Comparison of ENCODE assay signal across 10 mouse cellular contexts in genomic region chr12:82468416-82468815, GRCm38 (mm10).
A peak's percentile ranks its signal among the peaks of the same experiment; 100 is the strongest.
DNase-seq lines count a peak whose midpoint lies in the region; ATAC-seq and TF ChIP-seq lines count a peak whose summit lies in the region.
"Had no signal": no experiment of that assay in that cellular context is flagged by ENCODE, and none has a peak within 500 bp of the region (broad histone marks: within the 10 kb centered on the region; RNA-seq: fewer than 3 reads in every experiment).

No protein-coding gene starts in this region.

- H3K4me3 ChIP-seq in lung, adult 2 months (replicated peaks; ENCODE audit: extremely low read depth, low read depth, low read length), result no peak overlapping the region
- H3K4me3 ChIP-seq in brown adipose tissue, adult 24 weeks (ENCODE audit: insufficient read depth, low read depth, low read length), result no peak overlapping the region
- H3K4me3 ChIP-seq in kidney, postnatal 0 days (replicated peaks; ENCODE audit: low read depth, low read length), result no peak overlapping the region
- no peak overlapping the region for H3K4me3 ChIP-seq in stomach, postnatal 0 days (ENCODE audit: low read depth, low read length)
- no peak overlapping the region for H3K4me3 ChIP-seq in midbrain, embryonic 13.5 days (replicated peaks)
- H3K4me3 ChIP-seq: embryonic facial prominence, embryonic 13.5 days; heart, embryonic 15.5 days; lung, embryonic 15.5 days had no signal

- TF ChIP-seq POLR2A in lung, adult 2 months (IDR thresholded peaks at IDR 0.05; ENCODE audit: borderline replicate concordance, extremely low read depth, low read depth, low read length), result no peak

- H3K4me2 ChIP-seq in kidney, postnatal 0 days (ENCODE audit: low read length), result no peak overlapping the region
- no peak overlapping the region for H3K4me2 ChIP-seq in stomach, postnatal 0 days (replicated peaks; ENCODE audit: low read depth)
- no peak overlapping the region for H3K4me2 ChIP-seq in midbrain, embryonic 13.5 days (replicated peaks)
- H3K4me2 ChIP-seq: embryonic facial prominence, embryonic 13.5 days; heart, embryonic 15.5 days; lung, embryonic 15.5 days had no signal

- ATAC-seq in kidney, postnatal 0 days (replicated peaks; ENCODE audit: low FRiP score, low read depth), result no peak
- no peak for ATAC-seq in stomach, postnatal 0 days (ENCODE audit: low FRiP score, low TSS enrichment)
- no peak for ATAC-seq in midbrain, embryonic 13.5 days

- H3K9me3 ChIP-seq in kidney, postnatal 0 days (replicated peaks; ENCODE audit: low read length), result no peaks in the 10 kb centered on the region
- no peaks in the 10 kb centered on the region for H3K9me3 ChIP-seq in stomach, postnatal 0 days (ENCODE audit: control insufficient read depth, low read length)
- H3K9me3 ChIP-seq in midbrain, embryonic 13.5 days, result no peaks in the 10 kb centered on the region
- H3K9me3 ChIP-seq: embryonic facial prominence, embryonic 13.5 days; heart, embryonic 15.5 days; lung, embryonic 15.5 days had no signal

- peak; percentile 52 to 66 for DNase-seq in lung, adult 18-20 months
- DNase-seq in lung, adult 2 months, result no peak
- peak; percentile 63 for DNase-seq in kidney, postnatal 0 days (ENCODE audit: low spot score)
- peak; percentile 37 for DNase-seq in stomach, postnatal 0 days (ENCODE audit: low spot score)
- DNase-seq in embryo, embryonic 10.5 days (ENCODE audit: low spot score), result no peak

- H3K27me3 ChIP-seq in kidney, postnatal 0 days (ENCODE audit: insufficient read depth, low read length), result no peaks in the 10 kb centered on the region
- H3K27me3 ChIP-seq in stomach, postnatal 0 days (ENCODE audit: control insufficient read depth, insufficient read depth, low read length), result no peaks in the 10 kb centered on the region
- no peaks in the 10 kb centered on the region for H3K27me3 ChIP-seq in midbrain, embryonic 13.5 days
- H3K27me3 ChIP-seq: embryonic facial prominence, embryonic 13.5 days; heart, embryonic 15.5 days; lung, embryonic 15.5 days had no signal

- H3K4me1 ChIP-seq in lung, adult 2 months (ENCODE audit: control insufficient read depth, insufficient read depth, low read length), result peaks cover 2% of the 10 kb centered on the region; the same call in 1 of the 2 replicates
- H3K4me1 ChIP-seq in brown adipose tissue, adult 24 weeks (ENCODE audit: control insufficient read depth, insufficient read depth, insufficient read length, low read length), result 0 out of 2 replicates have a peak, but pooled peaks cover 2% of the 10 kb centered on the region
- H3K4me1 ChIP-seq in kidney, postnatal 0 days (replicated peaks; ENCODE audit: insufficient read depth, low read length), result peaks cover 5% of the 10 kb centered on the region; the same call in 1 of the 2 replicates
- no peaks in the 10 kb centered on the region for H3K4me1 ChIP-seq in stomach, postnatal 0 days (replicated peaks; ENCODE audit: control insufficient read depth, insufficient read depth)
- peaks cover 4% of the 10 kb centered on the region; the same call in 1 of the 2 replicates for H3K4me1 ChIP-seq in midbrain, embryonic 13.5 days (replicated peaks)

- H3K9ac ChIP-seq in kidney, postnatal 0 days (ENCODE audit: low read depth, low read length), result no peak overlapping the region
- H3K9ac ChIP-seq in stomach, postnatal 0 days (ENCODE audit: low read length), result no peak overlapping the region
- no peak overlapping the region for H3K9ac ChIP-seq in midbrain, embryonic 13.5 days (replicated peaks)
- H3K9ac ChIP-seq: embryonic facial prominence, embryonic 13.5 days; heart, embryonic 15.5 days; lung, embryonic 15.5 days had no signal

- H3K27ac ChIP-seq in brown adipose tissue, adult 24 weeks (replicated peaks; ENCODE audit: low read depth, low read length), result peak overlapping the region; percentile 48; the same call in 1 of the 2 replicates
- no peak overlapping the region for H3K27ac ChIP-seq in kidney, postnatal 0 days
- no peak overlapping the region for H3K27ac ChIP-seq in stomach, postnatal 0 days (replicated peaks)
- H3K27ac ChIP-seq in midbrain, embryonic 13.5 days, result no peak overlapping the region
- H3K27ac ChIP-seq: embryonic facial prominence, embryonic 13.5 days; heart, embryonic 15.5 days; lung, embryonic 15.5 days had no signal

- TF ChIP-seq CTCF in lung, adult 2 months (IDR thresholded peaks at IDR 0.05; ENCODE audit: insufficient read depth, low read length), result no peak
- TF ChIP-seq CTCF in kidney, postnatal 0 days (IDR thresholded peaks at IDR 0.05; ENCODE audit: low read depth), result no peak
- TF ChIP-seq CTCF in stomach, postnatal 0 days (IDR thresholded peaks at IDR 0.05; ENCODE audit: low read depth), result no peak

- TF ChIP-seq EP300 in stomach, postnatal 0 days (optimal IDR thresholded peaks at IDR 0.05), result no peak

- no peaks in the 10 kb centered on the region for H3K36me3 ChIP-seq in kidney, postnatal 0 days (ENCODE audit: insufficient read depth, low read length)
- H3K36me3 ChIP-seq in stomach, postnatal 0 days (ENCODE audit: control insufficient read depth, insufficient read depth, low read length), result no peaks in the 10 kb centered on the region
- H3K36me3 ChIP-seq in midbrain, embryonic 13.5 days, result no peaks in the 10 kb centered on the region
- H3K36me3 ChIP-seq: embryonic facial prominence, embryonic 13.5 days; heart, embryonic 15.5 days; lung, embryonic 15.5 days had no signal

- 44% methylated on average over 5 of the region's 5 CpGs for WGBS in lung, adult 2 months
- 49% methylated on average over 5 of the region's 5 CpGs for WGBS in kidney, postnatal 0 days
- WGBS in stomach, postnatal 0 days, result 38% methylated on average over 5 of the region's 5 CpGs
- WGBS in midbrain, embryonic 13.5 days, result 78% methylated on average over 5 of the region's 5 CpGs

Comparison
In these comparisons a context has a peak if more than half of its experiments do, and no peak if none do; other contexts are left out.
1. DNase-seq: peak in lung, adult 18-20 months (2 of 2), kidney, postnatal 0 days (single experiment) and stomach, postnatal 0 days (single experiment); none in lung, adult 2 months (single experiment) and embryo, embryonic 10.5 days (single experiment).